Mouse (Mus musculus) thymus, adult 2 months (tissue): Measurements from ENCODE around the gene Bend3. TPM values are rescaled to one million over a fixed set of nuclear protein-coding genes. Genes with fewer than 3 reads are reported as not detected.

ENCODE experiments used
- DNase-seq: peaks from one replicate; pipeline ENCODE4 v3.0.0; 2021
- H3K27ac ChIP-seq: fragments of 200-500 bp; 2 replicates; pipeline ENCODE4 v1.5.1; 2012; ENCODE audit warnings: low read length, control low read depth; ENCODE audit not compliant: control insufficient read depth, insufficient read depth
- H3K27me3 ChIP-seq: fragments of 200-500 bp; 2 replicates; pipeline ENCODE4 v1.6.1; 2012; ENCODE audit warnings: mild to moderate bottlenecking, low read length, moderate library complexity, mixed read lengths; ENCODE audit not compliant: control insufficient read depth, insufficient read depth
- H3K36me3 ChIP-seq: fragments of 200-500 bp; 2 replicates; pipeline ENCODE4 v1.6.1; 2012; ENCODE audit warnings: mild to moderate bottlenecking, low read length, moderate library complexity; ENCODE audit not compliant: control insufficient read depth, insufficient read depth
- H3K4me1 ChIP-seq: fragments of 200-500 bp; replicated peaks from 2 replicates; pipeline ENCODE4 v1.6.1; 2012; ENCODE audit warnings: low read length; ENCODE audit not compliant: control insufficient read depth, insufficient read depth
- H3K4me3 ChIP-seq: fragments of 200-500 bp; 2 replicates; pipeline ENCODE4 v1.5.1; 2012; ENCODE audit warnings: mild to moderate bottlenecking, low read length, control low read depth, moderate library complexity; ENCODE audit not compliant: control insufficient read depth, insufficient read depth
- CTCF ChIP-seq: fragments of 200-500 bp; IDR thresholded peaks from 2 replicates; pipeline ENCODE4 v1.5.1; 2012; ENCODE audit warnings: mild to moderate bottlenecking, control low read depth, low read length, moderate library complexity, borderline replicate concordance; ENCODE audit not compliant: control insufficient read depth, poor library complexity, insufficient read depth; ENCODE audit errors: extremely low read depth
- POLR2A ChIP-seq: fragments of 200-500 bp; IDR thresholded peaks from 2 replicates; pipeline ENCODE4 v1.6.1; 2012; ENCODE audit warnings: mild to moderate bottlenecking, low read length, control low read depth, moderate library complexity; ENCODE audit not compliant: control insufficient read depth, poor library complexity, insufficient read depth; ENCODE audit errors: extremely low read depth
- WGBS: fragments of 180-500 bp; shearing (Covaris S2); methylation state at CpG from one replicate; pipeline ENCODE4 v1.1.7; 2018; 5-methylcytosine and 5-hydroxymethylcytosine counted together
- polyA plus RNA-seq: library from polyadenylated mRNA; depleted of rRNA; stranded (reverse); fragments of >200 nt; gene quantifications from 2 replicates; pipeline ENCODE4 v1.2.3, GENCODE M21; 2012; rRNA removed

The Bend3 gene
- polyA plus RNA-seq, 1 experiment = 5.1 TPM

DNA sequence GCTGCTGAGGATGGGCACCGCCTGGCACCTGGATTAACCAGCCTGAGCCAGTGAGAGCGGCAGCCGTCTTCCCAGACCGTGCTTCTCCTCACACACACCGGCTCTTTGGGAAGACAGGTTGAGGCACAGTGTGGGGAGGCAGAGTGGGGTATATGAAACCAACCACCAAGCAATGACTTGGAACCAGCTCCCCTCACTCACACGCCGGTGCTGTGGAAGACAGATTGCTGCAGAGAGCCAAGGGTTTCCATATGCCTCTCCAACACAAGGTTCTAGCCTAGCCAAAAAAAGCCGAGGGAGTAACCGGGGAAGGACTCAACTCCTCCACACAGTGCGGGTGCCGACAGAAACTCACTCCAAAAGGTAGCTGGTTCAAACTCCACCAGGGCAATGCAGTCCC, 80.7 kb downstream of the Bend3 start:
- Histone ChIP-seq H3K4me1 (no peaks in the 10 kb centered on the region), H3K36me3 (no peaks in the 10 kb centered on the region), H3K27me3 (no peaks in the 10 kb centered on the region), H3K27ac (no peak overlapping the region), H3K4me3 (no peak overlapping the region)
- DNase-seq = no peak
- WGBS = 94% methylated on average over 11 of the region's 11 CpGs
- TF ChIP-seq POLR2A (no peak), CTCF (no peak)

DNA sequence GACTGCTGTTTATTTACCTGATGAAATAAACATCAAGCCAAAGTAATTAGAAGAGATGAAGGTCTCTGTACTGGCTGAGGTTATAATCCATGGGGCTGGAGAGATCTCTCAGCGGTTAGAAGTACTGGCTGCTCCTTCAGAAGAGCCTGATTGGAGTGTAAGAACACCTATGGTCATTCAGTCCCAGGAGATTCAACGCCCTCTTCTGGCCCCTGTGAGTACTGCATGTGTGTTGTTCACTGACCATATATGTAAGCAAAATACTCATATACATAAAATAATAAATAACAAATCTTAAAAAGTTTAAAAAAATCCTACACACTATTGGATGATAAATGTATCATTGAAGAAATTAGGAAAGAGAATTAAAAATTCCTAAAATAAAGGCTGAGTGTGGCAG, 82.1 kb downstream of the Bend3 start:
- Histone ChIP-seq H3K4me3 (no peak overlapping the region), H3K27ac (no peak overlapping the region), H3K4me1 (no peaks in the 10 kb centered on the region), H3K27me3 (no peaks in the 10 kb centered on the region), H3K36me3 (no peaks in the 10 kb centered on the region)
- no peak for TF ChIP-seq POLR2A
- no peak for TF ChIP-seq CTCF
- WGBS = 53% methylated on average over 2 of the region's 2 CpGs
- no peak for DNase-seq

DNA sequence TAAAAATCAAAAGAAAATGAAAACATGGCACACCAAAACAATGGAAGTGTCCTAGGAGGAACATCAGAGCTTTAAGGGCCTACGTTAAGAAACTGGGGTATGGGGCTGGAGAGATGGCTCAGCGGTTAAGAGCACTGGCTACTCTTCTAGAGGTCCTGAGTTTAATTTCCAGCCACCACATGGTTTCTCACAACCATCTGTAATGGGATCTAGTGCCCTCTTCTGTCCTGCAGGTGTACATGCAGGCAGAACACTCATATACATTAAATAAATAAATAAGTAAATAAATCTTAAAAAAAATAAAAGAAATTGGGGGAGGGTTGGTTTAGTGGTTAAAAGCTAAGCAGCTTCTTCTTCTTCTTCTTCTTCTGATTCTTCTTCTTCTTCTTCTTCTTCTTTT, 82.7 kb downstream of the Bend3 start:
- Histone ChIP-seq H3K4me1 (no peaks in the 10 kb centered on the region), H3K27me3 (no peaks in the 10 kb centered on the region), H3K27ac (no peak overlapping the region), H3K36me3 (no peaks in the 10 kb centered on the region), H3K4me3 (no peak overlapping the region)
- WGBS = 93% methylated on average over 2 of the region's 2 CpGs
- no peak for TF ChIP-seq POLR2A
- no peak for TF ChIP-seq CTCF
- no peak for DNase-seq

Other genes starting within 250 kb of the Bend3 start
- 125 and 155 TPM in 2 replicates for gene Gm9803, start 45.3 kb downstream of the Bend3 start, polyA plus RNA-seq
- 8.0 and 10.4 TPM in 2 replicates for gene 1700021F05Rik, start 62.2 kb downstream of the Bend3 start, polyA plus RNA-seq
- 247 and 273 TPM in 2 replicates for gene Cd24a, start 99.5 kb downstream of the Bend3 start, polyA plus RNA-seq